Mouse (Mus musculus): Measurements from ENCODE around the gene Ccr3.

DNA sequence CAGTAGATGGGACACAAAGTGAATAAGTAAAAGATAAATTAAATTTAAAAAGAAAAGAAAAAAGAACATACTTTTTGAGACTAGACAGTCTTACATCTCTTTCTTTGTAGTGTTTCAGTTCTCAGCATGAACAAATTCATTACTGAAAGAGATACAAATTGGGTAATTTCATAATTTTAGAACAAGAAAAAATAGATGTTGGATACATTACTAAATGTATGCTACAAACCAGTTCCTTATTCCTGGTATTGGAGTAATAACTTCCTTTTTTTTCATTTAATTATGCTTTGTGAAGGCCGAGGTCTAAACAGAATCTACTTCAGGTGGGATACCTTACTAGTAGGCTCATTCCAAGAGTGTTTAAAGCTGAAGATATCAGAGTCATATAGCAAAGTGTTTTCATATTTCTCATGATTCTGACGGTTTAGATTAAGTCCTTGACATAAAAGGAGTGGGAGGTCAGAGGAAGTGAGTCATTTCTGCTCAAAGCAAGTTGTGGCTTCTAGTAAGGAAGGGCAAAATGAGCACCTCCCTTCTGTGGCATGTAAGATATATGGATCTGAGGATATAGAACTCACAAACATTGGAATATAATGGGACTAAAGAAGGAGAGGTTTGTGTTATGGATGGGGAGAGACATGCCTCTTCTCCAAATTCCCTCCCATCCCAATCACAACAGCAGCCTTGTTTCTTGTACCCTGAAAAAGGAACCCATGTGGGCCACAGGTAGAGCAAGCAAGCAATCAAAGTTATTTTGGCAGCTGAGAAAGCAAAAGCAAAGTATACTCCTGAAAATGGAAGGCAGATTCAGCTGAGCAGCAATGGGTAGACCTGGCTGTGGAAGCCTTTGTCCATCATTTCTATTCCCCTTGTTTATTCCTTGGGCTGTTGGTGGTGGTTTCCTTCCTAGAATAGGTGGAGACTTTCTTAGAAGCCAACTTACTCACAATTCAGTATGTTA lies 46.6 kb downstream of the Ccr3 start:
- TF ChIP-seq CTCF (IDR thresholded peaks at IDR 0.05; ENCODE audit: control insufficient read depth, insufficient read depth, insufficient read length) (no peak), FOSL1 (IDR thresholded peaks at IDR 0.05; ENCODE audit: insufficient read depth, low read length, poor library complexity, severe bottlenecking) (no peak), USF1 (IDR thresholded peaks at IDR 0.05; ENCODE audit: low read depth) (no peak), MYOD1 (IDR thresholded peaks at IDR 0.05; ENCODE audit: control insufficient read depth, insufficient read length, low read depth) (no peak)

Measured in C2C12 (cell line).